Mouse (Mus musculus) right cerebral cortex, adult 18-20 months (tissue): ENCODE measurements around the gene Wt1.

ENCODE experiments used
- DNase-seq: peaks from one replicate; pipeline ENCODE4 v3.0.0; 2022; ENCODE audit warnings: mixed read lengths

Gene Wt1

DNA sequence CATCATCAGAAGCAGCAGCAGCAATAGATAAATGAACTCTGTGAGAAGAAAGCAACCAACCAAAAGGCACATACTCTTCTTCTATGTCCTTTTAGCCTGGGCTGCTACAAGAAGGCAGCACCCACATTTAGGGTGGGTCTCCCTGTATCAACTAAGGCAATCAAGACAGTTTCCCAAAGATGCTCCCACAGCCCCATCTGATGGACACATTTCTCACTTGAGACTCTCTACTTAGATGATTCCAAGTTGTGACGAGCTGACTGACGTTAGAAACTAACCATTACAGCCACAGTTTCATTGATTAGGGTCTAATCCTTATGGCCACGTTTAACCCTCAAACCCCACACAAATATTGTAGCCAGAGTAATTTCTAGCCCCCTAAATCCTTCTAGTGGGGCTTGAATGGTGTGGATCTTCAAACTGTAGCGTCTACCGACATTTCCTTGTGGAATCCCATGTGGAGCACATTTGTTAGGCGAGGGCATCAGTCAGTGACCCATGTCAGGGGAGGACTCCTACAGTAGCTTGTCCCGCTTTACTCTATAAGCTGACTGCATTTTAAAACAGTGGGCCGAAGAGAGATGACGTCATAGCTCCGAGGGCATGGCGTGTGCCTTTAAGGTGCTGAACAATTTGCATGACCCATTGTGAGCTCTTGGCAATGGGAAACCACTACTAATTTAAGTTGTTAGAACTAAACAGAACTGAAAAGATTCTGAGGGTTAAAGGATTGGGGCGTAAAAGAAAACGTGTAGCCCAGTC is 59.6 kb downstream of the Wt1 start:
- no peak for DNase-seq

DNA sequence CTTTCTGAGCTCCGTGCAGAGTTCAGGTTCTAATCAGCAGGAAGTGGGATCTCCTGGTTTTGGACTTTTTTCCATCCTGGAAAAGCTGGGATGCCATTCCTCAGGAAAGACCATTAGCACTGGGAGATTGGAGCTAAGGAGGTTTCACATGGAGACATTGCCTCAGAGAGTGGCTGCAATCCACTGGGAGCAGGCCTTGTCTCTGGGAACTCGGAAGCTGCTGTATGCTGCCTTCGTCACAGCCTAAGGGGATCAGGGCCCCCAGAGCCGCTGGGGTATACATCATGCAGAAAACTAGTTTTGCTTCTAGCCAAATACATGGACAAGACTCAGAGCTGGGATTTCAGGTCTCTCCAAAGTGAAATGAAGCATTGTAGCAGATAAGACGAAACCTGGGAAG is 60.3 kb downstream of the Wt1 start:
- DNase-seq, result no peak

DNA sequence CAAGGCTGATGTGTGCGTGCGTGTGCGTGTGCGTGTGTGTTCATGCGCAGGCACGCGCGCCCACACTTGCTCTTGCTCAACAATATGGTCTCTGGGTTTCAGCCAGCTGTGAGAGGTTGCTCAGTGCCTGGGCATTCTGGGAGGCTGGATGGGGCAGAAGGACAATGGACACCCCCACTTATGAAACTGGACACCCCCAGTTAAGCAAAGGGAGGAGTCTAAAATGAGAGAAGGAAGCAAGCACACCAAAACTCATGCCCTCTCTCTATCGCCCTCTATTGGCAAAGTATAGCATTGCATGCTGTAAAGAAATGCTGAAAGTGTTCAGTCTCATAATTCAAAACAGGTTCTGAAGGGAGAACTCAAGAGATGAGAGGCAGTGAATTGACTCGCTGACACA is 61.9 kb downstream of the Wt1 start:
- no peak for DNase-seq

DNA sequence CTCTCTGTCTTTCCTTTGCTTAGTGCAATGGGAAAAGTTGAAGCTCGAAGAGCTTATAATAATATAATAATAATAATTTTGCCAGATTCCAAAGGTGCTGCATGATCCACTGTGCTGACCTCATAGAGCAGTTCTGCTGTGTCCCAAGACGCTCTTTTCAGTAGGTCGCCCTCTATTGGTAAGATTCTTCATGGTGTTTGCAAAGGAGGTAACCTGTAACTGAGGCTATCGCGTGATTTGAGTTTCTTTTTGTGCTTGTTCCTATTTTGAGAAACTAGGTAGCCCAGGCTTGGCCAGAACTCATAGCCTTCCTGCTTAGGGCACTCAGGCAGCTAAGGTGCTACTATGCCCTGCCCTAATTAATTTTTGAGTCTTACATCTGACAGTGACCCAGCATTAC is 63.0 kb downstream of the Wt1 start:
- no peak for DNase-seq

DNA sequence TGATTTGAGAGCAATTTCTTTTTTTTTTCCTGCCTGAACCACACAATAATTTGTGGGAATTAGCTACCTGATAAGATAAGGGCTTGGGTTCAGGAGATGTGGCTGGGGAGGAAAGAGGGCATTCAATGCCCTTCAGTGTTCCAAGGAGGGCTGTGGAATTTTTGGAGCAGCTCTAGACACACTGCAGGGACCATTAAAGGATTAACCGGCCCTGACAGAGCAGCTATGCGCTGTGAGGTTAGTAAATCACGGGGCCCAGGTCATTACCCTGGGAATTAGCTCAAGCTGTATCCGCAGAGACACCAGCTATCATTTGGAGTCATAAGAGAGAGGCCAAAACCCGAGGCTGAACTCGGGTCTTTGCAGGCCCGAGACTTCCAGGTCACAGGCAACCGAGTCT is 73.8 kb downstream of the Wt1 start:
- no peak for DNase-seq

DNA sequence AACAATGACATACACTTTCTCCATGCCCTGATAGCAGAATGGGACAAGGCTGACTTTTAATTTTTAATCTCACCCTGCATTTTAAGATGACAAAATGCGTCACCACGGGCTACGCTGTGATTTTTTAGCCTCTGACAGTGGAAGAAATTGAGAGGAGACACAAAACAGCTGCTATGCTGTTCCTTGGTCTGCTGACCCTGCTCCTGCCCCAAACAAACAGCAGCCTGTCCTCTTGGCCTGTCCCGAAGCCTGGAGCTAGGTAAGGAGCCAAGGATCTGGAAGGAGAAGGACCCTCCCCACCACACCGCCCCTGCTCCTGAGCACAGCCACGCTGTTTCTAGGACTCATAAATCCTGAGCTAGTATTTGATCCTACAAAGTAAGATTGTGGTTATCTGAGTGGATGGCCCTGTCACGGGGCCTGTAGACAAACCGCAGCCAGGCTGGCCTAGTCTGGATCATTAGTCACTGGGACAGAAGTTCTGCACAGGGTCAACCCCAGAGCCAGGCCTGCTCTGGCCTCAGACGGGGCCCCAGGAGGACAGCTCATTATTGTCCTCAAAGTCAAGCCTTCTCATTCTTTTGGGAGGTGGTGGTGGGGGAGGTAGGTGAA is 80.3 kb downstream of the Wt1 start:
- DNase-seq, result no peak

DNA sequence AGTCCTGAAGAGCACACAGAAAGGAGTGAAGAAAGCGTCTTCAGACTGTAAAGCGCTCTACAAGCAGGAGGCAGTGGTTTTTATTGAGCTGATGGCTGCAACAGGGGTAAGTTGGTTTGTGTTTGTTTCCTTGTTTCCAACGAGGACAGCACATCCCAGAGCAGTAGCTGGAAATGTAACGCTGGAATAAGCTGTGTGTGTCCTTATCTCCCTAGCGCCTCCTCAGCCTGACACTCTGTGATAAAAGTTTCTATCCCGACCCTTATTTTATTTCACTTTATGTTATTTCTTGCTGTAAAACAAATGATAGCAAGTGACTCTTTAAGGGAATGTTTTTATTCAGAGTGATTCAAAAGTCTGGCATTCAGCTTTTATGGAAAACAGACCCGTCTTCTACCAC is 86.5 kb downstream of the Wt1 start:
- DNase-seq, result no peak

DNA sequence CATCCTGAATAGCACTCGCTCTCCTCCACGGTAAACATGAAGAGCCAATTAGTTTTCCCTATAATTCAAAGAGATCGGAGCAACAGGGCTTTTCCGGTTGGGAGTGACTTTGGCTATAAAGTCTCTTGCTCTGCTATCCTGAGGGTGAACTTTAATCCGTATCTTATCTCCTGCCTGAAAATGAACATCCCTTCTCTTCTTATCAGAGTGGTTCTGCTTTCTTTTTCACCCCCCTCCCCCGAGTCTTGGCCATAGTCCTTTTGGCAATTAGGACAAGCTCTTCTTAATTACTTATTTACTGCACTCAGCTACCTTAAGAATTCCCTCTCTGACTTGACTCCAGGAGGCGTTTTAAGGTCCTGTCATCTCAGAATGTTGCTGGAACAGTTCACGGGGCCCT is 89.6 kb downstream of the Wt1 start:
- DNase-seq, result no peak

DNA sequence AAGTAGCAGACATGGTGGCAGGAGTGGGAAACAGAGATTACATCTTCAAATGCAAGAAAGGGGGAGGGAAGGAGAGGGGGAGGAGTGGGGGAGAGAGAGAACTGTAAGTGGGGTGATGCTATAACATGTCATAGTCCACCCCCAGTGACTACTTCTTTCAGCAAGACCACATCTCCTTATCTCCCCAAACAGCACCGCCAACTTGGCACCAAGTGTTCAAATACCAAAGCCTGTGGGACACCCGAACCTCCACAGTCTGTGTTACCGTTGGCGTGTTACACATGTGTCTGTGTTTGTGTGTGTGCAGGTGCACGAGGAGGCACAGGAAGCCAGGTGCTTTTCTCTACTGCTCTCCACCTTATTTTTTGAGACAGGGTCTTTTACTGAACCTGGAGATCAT is 92.9 kb downstream of the Wt1 start:
- no peak for DNase-seq

DNA sequence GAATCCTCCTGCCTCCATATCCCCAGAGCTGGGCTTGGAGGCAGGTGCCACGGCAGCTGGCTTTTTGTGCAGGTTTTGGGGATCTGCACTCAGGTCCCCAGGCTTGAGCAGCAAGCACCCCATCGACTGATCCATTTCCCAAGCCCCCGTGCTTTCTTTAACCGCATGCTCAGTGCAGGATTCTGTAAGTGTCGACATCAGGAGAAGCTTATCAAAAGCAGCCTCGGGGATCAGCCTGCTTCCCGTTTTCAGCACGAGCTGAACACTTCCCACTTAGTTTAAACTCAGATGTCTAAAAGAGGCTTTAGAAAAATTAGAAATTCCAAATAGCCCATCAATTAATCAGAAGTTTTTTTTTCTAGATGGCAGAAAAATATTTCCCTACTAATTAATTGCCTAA is 93.3 kb downstream of the Wt1 start:
- DNase-seq, result no peak

DNA sequence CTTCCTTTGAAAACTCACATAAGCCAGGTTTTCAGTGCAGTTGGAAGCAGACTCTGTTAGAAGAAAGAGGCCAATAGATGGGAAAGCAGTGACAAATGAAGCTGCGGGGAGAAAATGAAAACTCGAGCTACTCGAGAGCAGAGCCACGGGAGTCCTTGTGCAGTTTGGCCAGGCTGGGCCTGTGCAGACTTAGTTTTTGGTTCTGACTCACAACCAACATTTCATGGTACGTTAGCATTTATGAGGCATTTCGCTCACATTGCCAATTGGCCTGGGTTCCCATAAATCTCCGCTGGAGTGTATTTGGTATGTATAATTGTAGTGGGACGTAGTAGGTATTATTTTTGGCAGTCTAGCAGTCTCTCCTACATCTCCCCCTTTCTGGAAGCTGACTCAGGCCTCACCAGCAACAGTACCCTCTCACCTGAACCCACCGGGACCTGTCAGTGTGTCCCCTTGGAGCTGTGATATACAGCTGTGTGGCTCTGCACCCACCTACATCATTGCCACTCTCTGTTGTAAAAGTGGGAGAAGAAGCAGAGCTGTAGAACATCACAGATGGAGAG is 94.5 kb downstream of the Wt1 start:
- DNase-seq, result no peak
